Mouse (Mus musculus): ENCODE results near the gene Gjc3.

DNA sequence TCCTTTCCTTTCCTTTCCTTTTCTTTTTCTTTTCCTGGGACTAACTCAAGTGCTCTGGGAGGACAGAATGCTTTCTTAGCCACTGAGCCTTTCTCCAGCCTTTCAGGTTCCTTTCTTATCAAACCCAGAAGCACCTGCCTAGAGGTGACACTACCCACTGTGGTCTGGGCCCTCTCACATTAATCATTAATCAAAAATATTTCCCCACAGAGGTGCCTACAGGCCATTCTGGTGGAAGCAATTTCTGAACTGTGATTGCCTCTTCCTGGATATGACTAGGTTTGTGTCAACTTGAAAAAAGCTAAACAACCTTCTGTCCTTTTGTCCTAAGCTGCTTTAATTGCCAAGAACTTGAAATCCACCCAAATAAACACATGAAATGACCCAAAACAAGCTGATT, 40.7 kb downstream of the Gjc3 start:
- TF ChIP-seq CTCF (IDR thresholded peaks at IDR 0.05; ENCODE audit: control insufficient read depth, insufficient read depth, insufficient read length) (no peak), USF1 (IDR thresholded peaks at IDR 0.05; ENCODE audit: low read depth) (no peak), MAX (IDR thresholded peaks at IDR 0.05) (no peak)
